Mouse (Mus musculus) embryonic facial prominence, embryonic 11.5 days (tissue): ENCODE measurements around the gene A730061H03Rik. TPM values are rescaled to one million over a fixed set of nuclear protein-coding genes. Genes with fewer than 3 reads are reported as not detected.

ENCODE experiments used
- ATAC-seq: fragments of 200-750 bp; cut with Nextera tagmentation; replicated peaks from 2 replicates; pipeline ENCODE4 v1.8.0; 2017; ENCODE audit warnings: low read depth; ENCODE audit not compliant: insufficient number of reproducible peaks, low FRiP score, low TSS enrichment
- DNase-seq: peaks from one replicate; pipeline ENCODE4 v3.0.0-alpha.2; 2015; ENCODE audit warnings: low spot score
- H3K27ac ChIP-seq: fragments of 300-500 bp; sonication (generic); replicated peaks from 2 replicates; pipeline ENCODE4 v1.5.1; 2014; ENCODE audit warnings: mild to moderate bottlenecking, low read depth, low read length, control low read depth
- H3K27me3 ChIP-seq: fragments of 300-500 bp; sonication (generic); 2 replicates; pipeline ENCODE4 v1.6.1; 2014; ENCODE audit warnings: mild to moderate bottlenecking, low read length, moderate library complexity, mixed read lengths; ENCODE audit not compliant: control insufficient read depth, insufficient read depth
- H3K36me3 ChIP-seq: fragments of 300-500 bp; sonication (generic); replicated peaks from 2 replicates; pipeline ENCODE4 v1.6.1; 2014; ENCODE audit warnings: low read depth, mild to moderate bottlenecking, low read length, moderate library complexity, mixed read lengths; ENCODE audit not compliant: control insufficient read depth, insufficient read depth
- H3K4me1 ChIP-seq: fragments of 300-500 bp; sonication (generic); 2 replicates; pipeline ENCODE4 v1.6.1; 2014; ENCODE audit warnings: low read length, mixed read lengths; ENCODE audit not compliant: control insufficient read depth, insufficient read depth
- H3K4me2 ChIP-seq: fragments of 300-500 bp; sonication (generic); 2 replicates; pipeline ENCODE4 v1.6.1; 2014; ENCODE audit warnings: low read depth, mild to moderate bottlenecking, control low read depth, low read length, moderate library complexity
- H3K4me3 ChIP-seq: fragments of 300-500 bp; sonication (generic); 2 replicates; pipeline ENCODE4 v1.5.1; 2014; ENCODE audit warnings: low read depth, low read length, control low read depth
- H3K9ac ChIP-seq: fragments of 300-500 bp; sonication (generic); replicated peaks from 2 replicates; pipeline ENCODE4 v1.6.1; 2014; ENCODE audit warnings: mild to moderate bottlenecking, control low read depth, low read length
- H3K9me3 ChIP-seq: fragments of 300-500 bp; sonication (generic); replicated peaks from 2 replicates; pipeline ENCODE4 v1.6.1; 2016; ENCODE audit warnings: mild to moderate bottlenecking, low read length, inconsistent platforms, mixed read lengths; ENCODE audit not compliant: control insufficient read depth
- WGBS: fragments of 180-500 bp; shearing (Covaris S2); extraction: QIAGEN DNeasy Blood & Tissue Kit; methylation state at CpG from one replicate; pipeline ENCODE4 v1.1.7; 2014; 5-methylcytosine and 5-hydroxymethylcytosine counted together
- polyA plus RNA-seq: library from polyadenylated mRNA; unstranded; fragments of >200 nt; fragmentation: Nextera tagmentation; extraction: Ambion mirVana; gene quantifications from 2 replicates; pipeline ENCODE4 v1.2.1, GENCODE M21; 2014

A730061H03Rik gene
- polyA plus RNA-seq, 1 experiment from 2014 or later, result not detected

DNA sequence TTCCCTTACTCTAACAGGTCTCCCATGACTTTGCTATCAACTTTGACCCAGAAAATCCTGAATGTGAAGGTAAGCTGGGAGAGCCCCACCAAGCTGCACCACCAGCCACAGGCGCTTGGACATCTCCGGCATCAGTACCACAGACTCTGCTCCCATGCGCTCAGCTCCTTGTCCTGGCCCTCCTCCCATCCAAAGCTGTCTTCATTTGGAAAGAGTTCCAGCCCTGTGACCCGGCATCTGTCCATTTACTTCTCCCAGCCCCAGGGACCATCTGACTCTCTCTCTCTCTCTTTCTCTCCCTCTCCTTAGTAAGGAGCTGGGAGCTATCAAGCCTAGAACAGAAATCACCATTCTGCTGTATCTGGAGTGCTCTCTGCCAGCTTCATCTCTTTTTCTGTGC lies 44.4 kb downstream of the A730061H03Rik start:
- WGBS, result 79% methylated on average over 4 of the region's 4 CpGs
- H3K27me3 ChIP-seq, result peaks cover 10% of the 10 kb centered on the region
- no peak overlapping the region for H3K27ac ChIP-seq

DNA sequence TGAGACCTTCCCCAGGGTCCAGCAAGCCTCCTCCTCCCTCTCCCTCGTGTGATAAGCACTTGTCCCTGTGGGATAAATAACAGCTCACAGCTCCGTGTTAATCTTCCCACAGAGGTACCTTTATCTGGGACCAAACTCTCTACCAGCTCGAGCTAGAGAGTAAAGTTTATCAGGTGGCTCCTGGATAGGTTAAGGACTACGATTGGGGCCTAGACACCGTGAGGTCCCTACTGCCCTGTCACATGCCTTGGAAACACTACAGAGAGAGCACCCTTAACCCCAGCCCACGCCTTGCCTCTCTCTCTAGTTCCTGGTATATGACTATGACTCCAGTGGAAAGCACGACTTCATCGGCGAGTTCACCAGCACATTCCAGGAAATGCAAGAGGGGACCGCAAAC lies 46.3 kb downstream of the A730061H03Rik start:
- ATAC-seq, result no peak
- 72% methylated on average over 10 of the region's 10 CpGs for WGBS

More for the DNA sequence above, 44.4 kb downstream of the A730061H03Rik start:
- Histone ChIP-seq H3K9ac (no peak overlapping the region), H3K4me3 (no peak overlapping the region), H3K36me3 (no peaks in the 10 kb centered on the region), H3K9me3 (no peaks in the 10 kb centered on the region), H3K4me2 (no peak overlapping the region), H3K4me1 (peaks cover 2% of the 10 kb centered on the region)
- ATAC-seq (no peak), DNase-seq (no peak)

GRCm38 (mm10) chr14:55511037-55511436 lies 49.2 kb downstream of the A730061H03Rik start:
- 54% methylated on average over 7 of the region's 7 CpGs for WGBS
- no peak for DNase-seq
- Histone ChIP-seq H3K4me3 (no peak overlapping the region), H3K4me1 (no peaks in the 10 kb centered on the region), H3K9me3 (no peaks in the 10 kb centered on the region), H3K9ac (no peak overlapping the region), H3K36me3 (no peaks in the 10 kb centered on the region), H3K4me2 (no peak overlapping the region; the same call in 1 of the 2 replicates), H3K27me3 (no peaks in the 10 kb centered on the region), H3K27ac (no peak overlapping the region)
- ATAC-seq, result 0 out of 2 replicates have a peak, but pooled peaks have one; percentile 25

More for the DNA sequence above, 46.3 kb downstream of the A730061H03Rik start:
- no peak overlapping the region for H3K4me2 ChIP-seq
- DNase-seq, result no peak
- H3K27me3 ChIP-seq, result no peaks in the 10 kb centered on the region
- no peaks in the 10 kb centered on the region for H3K36me3 ChIP-seq
- no peak overlapping the region for H3K4me3 ChIP-seq
- no peak overlapping the region for H3K9ac ChIP-seq
- H3K4me1 ChIP-seq, result no peaks in the 10 kb centered on the region
- no peaks in the 10 kb centered on the region for H3K9me3 ChIP-seq
- no peak overlapping the region for H3K27ac ChIP-seq

DNA sequence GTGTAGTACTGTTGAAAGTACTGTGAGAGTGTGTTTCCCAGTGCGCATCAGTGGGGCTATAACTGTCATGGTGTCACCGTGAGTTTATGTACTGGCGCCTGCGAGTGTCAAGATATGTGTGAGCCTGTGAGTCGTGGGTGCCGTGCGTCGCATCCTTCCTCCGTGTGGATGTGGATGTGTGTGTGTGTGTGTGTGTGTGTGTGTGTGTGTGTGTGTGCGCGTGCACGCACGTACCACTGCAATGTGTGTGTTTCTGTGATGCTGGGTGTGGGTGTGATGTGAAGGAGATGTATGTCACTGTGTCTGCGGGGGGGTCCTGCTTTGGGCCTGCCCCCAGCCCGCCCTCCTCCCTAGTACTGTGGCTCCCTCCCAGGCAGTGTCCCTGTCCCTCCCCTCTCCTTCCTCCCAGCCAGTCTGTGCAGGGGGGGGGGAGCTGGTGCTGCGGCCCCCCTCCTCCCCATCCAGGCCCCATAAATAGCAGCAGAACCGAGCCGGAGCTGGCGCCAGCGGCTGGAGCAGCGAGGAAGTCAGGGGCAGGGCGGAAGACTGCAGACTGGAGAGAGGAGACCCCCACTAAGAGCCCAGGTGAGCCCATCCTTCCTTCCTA lies 50.0 kb downstream of the A730061H03Rik start, which contains the start of gene Cpne6:
Cpne6 (plus strand) TSS at position 321 of the 607 bp plus-strand sequence.
- H3K27ac ChIP-seq, result no peak within 1 kb of the TSS
- H3K9me3 ChIP-seq, result no peaks in the 10 kb centered on the region
- H3K4me1 ChIP-seq, result no peaks in the 10 kb centered on the region
- DNase-seq (no peak), ATAC-seq (no peak)
- 73% methylated on average over 20 of the region's 22 CpGs for WGBS
- H3K36me3 ChIP-seq, result no peaks in the 10 kb centered on the region
- no peaks in the 10 kb centered on the region for H3K27me3 ChIP-seq
- H3K4me3 ChIP-seq, result no peak within 1 kb of the TSS
- no peak within 1 kb of the TSS for H3K9ac ChIP-seq
- no peak within 1 kb of the TSS; the same call in 1 of the 2 replicates for H3K4me2 ChIP-seq

Other genes starting within 250 kb of the A730061H03Rik start
- 49.5 and 58.3 TPM in 2 replicates for gene Dhrs4, start 81.6 kb downstream of the A730061H03Rik start, polyA plus RNA-seq
- gene Carmil3, start 69.8 kb downstream of the A730061H03Rik start, polyA plus RNA-seq, result 4.9 TPM in 2 replicates
- 0.24 and 0.29 TPM in 2 replicates for gene Cpne6, start 50.0 kb downstream of the A730061H03Rik start, polyA plus RNA-seq
- gene Nrl, start 35.4 kb downstream of the A730061H03Rik start, polyA plus RNA-seq, result not detected in 2 replicates
- gene Pck2, start 20.1 kb downstream of the A730061H03Rik start, polyA plus RNA-seq, result 12.7 and 14.6 TPM in 2 replicates
- gene Dcaf11, start 400 bp downstream of the A730061H03Rik start, polyA plus RNA-seq, result 69.7 and 76.6 TPM in 2 replicates
- 3.6 and 5.9 TPM in 2 replicates for gene Fitm1, start 15.2 kb upstream of the A730061H03Rik start, polyA plus RNA-seq
- 136 and 139 TPM in 2 replicates for gene Psme1, start 17.7 kb upstream of the A730061H03Rik start, polyA plus RNA-seq
- gene Emc9, start 24.9 kb upstream of the A730061H03Rik start, polyA plus RNA-seq, result 3.8 and 5.3 TPM in 2 replicates
- 237 and 259 TPM in 2 replicates for gene Psme2, start 30.7 kb upstream of the A730061H03Rik start, polyA plus RNA-seq
- 9.7 and 11.8 TPM in 2 replicates for gene Rnf31, start 31.3 kb upstream of the A730061H03Rik start, polyA plus RNA-seq
- gene Irf9, start 43.2 kb upstream of the A730061H03Rik start, polyA plus RNA-seq, result 4.9 and 5.2 TPM in 2 replicates
- 3.8 and 4.2 TPM in 2 replicates for gene Rec8, start 57.6 kb upstream of the A730061H03Rik start, polyA plus RNA-seq
- gene Ipo4, start 75.6 kb upstream of the A730061H03Rik start, polyA plus RNA-seq, result 85.0 and 86.9 TPM in 2 replicates
- gene Gm49378, start 77.5 kb upstream of the A730061H03Rik start, polyA plus RNA-seq, result 2.6 and 3.5 TPM in 2 replicates
- 68.4 and 70.2 TPM in 2 replicates for gene Tm9sf1, start 83.4 kb upstream of the A730061H03Rik start, polyA plus RNA-seq
- gene Tssk4, start 89.8 kb upstream of the A730061H03Rik start, polyA plus RNA-seq, result 0.38 and 0.84 TPM in 2 replicates
- 62.5 and 63.6 TPM in 2 replicates for gene Mdp1, start 100.1 kb upstream of the A730061H03Rik start, polyA plus RNA-seq
- 60.7 and 67.7 TPM in 2 replicates for gene Gmpr2, start 111.5 kb upstream of the A730061H03Rik start, polyA plus RNA-seq
- gene Nedd8, start 111.7 kb upstream of the A730061H03Rik start, polyA plus RNA-seq, result 622 and 636 TPM in 2 replicates
- 61.3 and 67.7 TPM in 2 replicates for gene Tinf2, start 121.4 kb upstream of the A730061H03Rik start, polyA plus RNA-seq
- gene Tgm1, start 153.5 kb upstream of the A730061H03Rik start, polyA plus RNA-seq, result 1.1 and 1.5 TPM in 2 replicates
- 19.9 and 21.5 TPM in 2 replicates for gene Rabggta, start 161.9 kb upstream of the A730061H03Rik start, polyA plus RNA-seq
- 75.9 and 84.8 TPM in 2 replicates for gene Dhrs1, start 185.3 kb upstream of the A730061H03Rik start, polyA plus RNA-seq
- gene Nop9, start 185.3 kb upstream of the A730061H03Rik start, polyA plus RNA-seq, result 53.8 and 59.4 TPM in 2 replicates
- gene Cideb, start 198.1 kb upstream of the A730061H03Rik start, polyA plus RNA-seq, result 0.18 and 0.35 TPM in 2 replicates
- 0.31 and 0.34 TPM in 2 replicates for gene Ltb4r2, start 201.0 kb upstream of the A730061H03Rik start, polyA plus RNA-seq
- gene Ltb4r1, start 205.6 kb upstream of the A730061H03Rik start, polyA plus RNA-seq, result not detected in 2 replicates
- 10.6 and 13.0 TPM in 2 replicates for gene Adcy4, start 223.7 kb upstream of the A730061H03Rik start, polyA plus RNA-seq
- gene Ripk3, start 228.5 kb upstream of the A730061H03Rik start, polyA plus RNA-seq, result 33.7 and 38.8 TPM in 2 replicates